Mouse (Mus musculus) liver, adult (tissue): ENCODE results near the gene Cenpe.

ENCODE experiments used
- GATA4 ChIP-seq: IDR thresholded peaks from 2 replicates; pipeline ENCODE4 v1.6.1; 2014; ENCODE audit warnings: mild to moderate bottlenecking, low read length; ENCODE audit not compliant: insufficient replicate concordance

Gene Cenpe

GRCm38 (mm10) chr3:135304566-135304965 is 92.2 kb downstream of the Cenpe start:
- TF ChIP-seq GATA4 = no peak

DNA sequence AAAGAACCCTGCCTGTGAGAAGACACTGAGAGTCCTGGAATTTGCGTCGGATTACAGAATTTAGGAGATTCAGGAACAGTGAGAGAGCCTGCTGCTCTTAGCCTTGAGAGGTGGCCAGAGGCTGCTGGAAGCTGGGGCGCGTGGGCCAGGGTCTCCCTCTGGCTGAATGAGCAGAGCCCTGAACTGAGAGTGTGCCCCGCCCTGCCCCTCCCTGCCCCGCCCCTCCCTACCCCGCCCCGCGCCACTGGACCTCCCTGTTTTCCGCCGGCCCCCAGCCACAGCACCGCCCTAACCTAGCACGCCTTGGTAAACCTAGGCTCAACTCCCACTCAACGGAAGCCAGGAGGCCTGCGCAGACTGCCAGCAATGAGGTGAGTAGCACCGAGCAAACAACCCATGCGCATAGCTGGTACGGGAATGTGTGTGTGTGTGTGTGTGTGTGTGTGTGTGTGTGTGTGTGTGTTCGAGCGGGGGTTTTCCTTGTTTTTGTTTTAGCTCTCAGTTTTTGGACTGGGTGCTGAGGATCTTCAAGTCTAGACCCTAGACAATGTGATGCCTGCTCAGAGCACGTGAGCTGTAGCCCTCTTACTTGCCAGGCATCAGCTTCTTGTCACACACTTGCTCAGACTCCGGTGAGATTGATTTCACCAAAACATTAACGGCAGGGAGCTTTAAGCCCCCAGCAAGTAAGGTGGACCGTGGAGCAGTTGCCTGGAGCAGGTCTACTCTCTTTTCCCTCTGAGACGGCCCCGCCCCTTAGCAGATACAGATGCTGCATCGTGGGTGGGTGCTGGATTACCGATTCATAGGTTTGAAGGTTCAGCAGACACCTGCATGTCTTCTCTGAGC is 95.3 kb downstream of the Cenpe start, which contains the start of gene Slc9b2:
Slc9b2 (plus strand) TSS at position 290 of the 849 bp plus-strand sequence.
- TF ChIP-seq GATA4 = no peak

GRCm38 (mm10) chr3:135312916-135313491 is 100.7 kb downstream of the Cenpe start:
- no peak for TF ChIP-seq GATA4

DNA sequence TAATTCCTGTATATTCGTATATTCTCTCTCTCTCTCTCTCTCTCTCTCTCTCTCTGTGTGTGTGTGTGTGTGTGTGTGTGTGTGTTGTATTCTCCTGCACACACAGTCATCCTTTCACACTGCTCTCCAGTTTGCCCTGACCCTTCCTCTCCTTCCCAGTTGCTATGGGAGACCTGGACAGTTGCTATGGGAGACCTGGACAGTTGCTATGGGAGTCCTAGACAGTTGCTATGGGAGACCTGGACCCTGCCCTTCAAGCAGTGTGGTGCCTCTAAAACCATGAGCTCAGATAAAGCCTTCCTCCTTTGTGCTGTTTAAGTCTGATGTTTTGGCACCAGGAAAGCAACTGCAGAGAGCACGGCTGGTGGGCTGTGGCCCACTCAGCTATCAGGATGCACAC is 101.4 kb downstream of the Cenpe start:
- no peak for TF ChIP-seq GATA4

DNA sequence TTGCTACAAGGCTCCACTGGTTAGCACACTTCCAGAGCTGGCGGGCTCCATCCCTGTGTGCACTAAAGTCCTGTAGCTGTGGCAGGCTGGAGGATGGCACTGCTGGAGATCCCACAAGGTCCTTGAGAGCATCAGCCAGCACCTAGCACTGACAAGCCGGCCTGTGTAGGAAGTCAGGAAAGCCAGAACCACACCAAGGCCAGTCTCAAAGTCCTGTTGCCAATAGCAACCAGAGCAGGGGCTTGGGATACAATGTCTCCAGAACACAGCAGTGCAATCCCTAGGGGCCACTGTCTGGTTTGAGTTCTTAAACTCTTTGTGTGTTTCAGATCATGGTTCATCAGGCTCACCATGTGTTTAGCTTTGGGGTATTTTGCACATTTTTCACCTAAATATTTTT is 102.5 kb downstream of the Cenpe start:
- TF ChIP-seq GATA4 = no peak

DNA sequence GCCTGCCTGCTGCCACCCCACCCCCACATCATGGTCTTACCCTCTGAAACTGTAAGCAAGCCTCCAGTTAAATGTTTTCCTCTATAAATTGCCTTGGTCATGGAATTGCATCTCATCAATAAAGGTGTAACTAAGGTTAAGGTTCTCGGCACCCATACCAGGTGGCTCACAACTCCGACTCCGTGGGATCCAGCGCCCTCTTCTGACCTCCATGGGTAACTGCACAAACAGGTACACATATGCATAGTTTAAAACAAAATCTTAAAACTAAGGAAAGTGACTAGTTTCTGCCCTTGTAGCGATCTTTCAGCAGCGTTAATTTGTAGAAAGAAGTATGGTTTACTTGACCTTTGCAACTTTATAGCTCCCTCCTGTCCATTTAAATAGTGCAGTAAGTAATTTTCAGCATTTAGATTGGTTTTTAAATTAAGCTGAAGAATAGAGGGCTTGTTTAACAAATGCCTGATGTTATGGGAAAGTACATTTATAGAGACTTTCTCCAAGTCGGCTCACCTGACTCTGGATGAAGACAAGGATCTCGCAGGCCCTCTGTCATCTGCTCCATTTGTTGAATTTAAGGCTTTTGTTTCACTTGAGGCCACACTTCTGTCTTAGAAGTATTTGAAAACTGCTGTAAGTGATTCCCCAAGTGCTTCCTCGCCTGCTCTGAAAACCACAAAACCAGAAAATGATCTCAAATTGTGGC is 103.5 kb downstream of the Cenpe start:
- TF ChIP-seq GATA4 = no peak

DNA sequence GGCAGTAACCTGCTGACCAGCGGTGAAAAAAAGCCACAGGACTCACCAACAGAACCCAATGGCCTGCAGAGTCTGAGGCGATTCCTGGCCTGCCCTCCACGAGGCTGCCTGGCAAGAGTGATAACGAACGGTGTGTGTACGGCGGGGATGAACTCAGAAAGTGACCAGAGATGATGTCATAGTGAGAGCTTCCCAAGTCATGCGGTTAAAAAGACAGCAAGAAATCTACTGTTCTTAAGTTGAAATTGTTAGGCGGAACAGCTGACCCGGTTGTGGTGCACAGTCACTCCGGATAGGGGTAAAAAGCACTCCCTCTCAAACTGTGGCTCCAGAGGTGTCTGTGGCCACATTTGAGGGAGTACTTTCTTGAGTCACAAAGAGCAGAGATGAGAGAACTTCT is 106.0 kb downstream of the Cenpe start:
- no peak for TF ChIP-seq GATA4
